Mouse (Mus musculus) liver, adult 2 months (tissue): ENCODE data around the gene Rnf181.

Experiments used
- CTCF ChIP-seq: fragments of 200-500 bp; IDR thresholded peaks from 2 replicates; pipeline ENCODE4 v1.5.1; 2011; ENCODE audit warnings: low read depth, low read length, control low read depth
- POLR2A ChIP-seq: fragments of 200-500 bp; IDR thresholded peaks from 2 replicates; pipeline ENCODE4 v1.6.1; 2011; ENCODE audit warnings: low read length, control low read depth; ENCODE audit not compliant: insufficient read depth; ENCODE audit errors: extremely low read depth

DNA sequence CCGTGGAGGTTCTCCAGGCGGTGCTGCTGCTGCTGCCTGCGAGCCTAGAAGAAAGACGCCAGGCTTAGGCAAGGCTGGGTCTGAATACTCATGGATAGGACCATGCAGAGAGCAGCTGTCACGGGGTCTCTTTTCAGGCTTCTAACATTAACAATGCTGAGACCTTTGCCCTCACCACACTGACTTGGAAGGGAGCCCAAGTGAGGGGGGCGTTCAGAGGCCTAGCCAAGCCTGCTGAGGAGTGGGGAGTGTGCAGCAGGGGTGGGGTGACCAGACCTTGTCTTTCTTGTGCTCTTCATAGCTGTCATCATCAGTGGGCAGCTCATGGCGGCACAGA, 6.2 kb downstream of the Rnf181 start:
- TF ChIP-seq POLR2A (no peak), CTCF (no peak)
